Mouse (Mus musculus) mesoderm, embryonic 11.5 days (tissue): ENCODE measurements at regions not wholly inside any gene's neighbourhood (a gene's known extent, or its start where the extent isn't known, plus 50 kb on each side); places are given as distances from the start of the nearest gene placed in this dataset.

Source experiments
- DNase-seq: peaks from one replicate; pipeline ENCODE4 v3.0.0-alpha.2; 2012; ENCODE audit warnings: low read depth, low spot score

GRCm38 (mm10) chr13:29136231-29136630 is 182.7 kb upstream of the Sox4 start:
- peak; percentile 8 for DNase-seq

- no peak for DNase-seq
These were observed 174.0 kb upstream of the Sox4 start for GRCm38 (mm10) chr13:29127499-29127898.

- DNase-seq = no peak
These were observed 170.0 kb upstream of the Sox4 start for GRCm38 (mm10) chr13:29123477-29123876.

- DNase-seq = no peak
These were observed 167.6 kb upstream of the Sox4 start for GRCm38 (mm10) chr13:29121121-29121520.

GRCm38 (mm10) chr13:29119357-29119756 is 165.8 kb upstream of the Sox4 start:
- no peak for DNase-seq

- no peak for DNase-seq
These were observed 161.5 kb upstream of the Sox4 start for GRCm38 (mm10) chr13:29114998-29115495.

- no peak for DNase-seq
These were observed 156.6 kb upstream of the Sox4 start for GRCm38 (mm10) chr13:29110127-29110526.

GRCm38 (mm10) chr13:29109064-29109856 is 155.7 kb upstream of the Sox4 start:
- no peak for DNase-seq

GRCm38 (mm10) chr13:29108214-29108613 is 154.7 kb upstream of the Sox4 start:
- DNase-seq = no peak

GRCm38 (mm10) chr13:29092166-29092565 is 138.7 kb upstream of the Sox4 start:
- no peak for DNase-seq

GRCm38 (mm10) chr13:29086854-29087253 is 133.3 kb upstream of the Sox4 start:
- DNase-seq = no peak

- peak; percentile 6 for DNase-seq
These were observed 127.6 kb upstream of the Sox4 start for GRCm38 (mm10) chr13:29081064-29081463.

- DNase-seq = no peak
These were observed 126.3 kb upstream of the Sox4 start for GRCm38 (mm10) chr13:29079841-29080240.

GRCm38 (mm10) chr13:29073630-29074029 is 120.1 kb upstream of the Sox4 start:
- no peak for DNase-seq

GRCm38 (mm10) chr13:29063924-29064323 is 110.4 kb upstream of the Sox4 start:
- no peak for DNase-seq

- no peak for DNase-seq
These were observed 105.2 kb upstream of the Sox4 start for GRCm38 (mm10) chr13:29058685-29059084.

- peak; percentile 33 for DNase-seq
These were observed 96.2 kb upstream of the Sox4 start for GRCm38 (mm10) chr13:29049730-29050129.

- no peak for DNase-seq
These were observed 95.6 kb upstream of the Sox4 start for GRCm38 (mm10) chr13:29048990-29049576.

GRCm38 (mm10) chr13:29044655-29045054 is 91.1 kb upstream of the Sox4 start:
- no peak for DNase-seq

GRCm38 (mm10) chr13:29040331-29040730 is 86.8 kb upstream of the Sox4 start:
- DNase-seq = no peak

GRCm38 (mm10) chr13:29034904-29035303 is 81.4 kb upstream of the Sox4 start:
- no peak for DNase-seq

GRCm38 (mm10) chr13:29034444-29034843 is 80.9 kb upstream of the Sox4 start:
- no peak for DNase-seq

GRCm38 (mm10) chr13:29027146-29027545 is 73.6 kb upstream of the Sox4 start:
- no peak for DNase-seq
